In the genomic region with DNA sequence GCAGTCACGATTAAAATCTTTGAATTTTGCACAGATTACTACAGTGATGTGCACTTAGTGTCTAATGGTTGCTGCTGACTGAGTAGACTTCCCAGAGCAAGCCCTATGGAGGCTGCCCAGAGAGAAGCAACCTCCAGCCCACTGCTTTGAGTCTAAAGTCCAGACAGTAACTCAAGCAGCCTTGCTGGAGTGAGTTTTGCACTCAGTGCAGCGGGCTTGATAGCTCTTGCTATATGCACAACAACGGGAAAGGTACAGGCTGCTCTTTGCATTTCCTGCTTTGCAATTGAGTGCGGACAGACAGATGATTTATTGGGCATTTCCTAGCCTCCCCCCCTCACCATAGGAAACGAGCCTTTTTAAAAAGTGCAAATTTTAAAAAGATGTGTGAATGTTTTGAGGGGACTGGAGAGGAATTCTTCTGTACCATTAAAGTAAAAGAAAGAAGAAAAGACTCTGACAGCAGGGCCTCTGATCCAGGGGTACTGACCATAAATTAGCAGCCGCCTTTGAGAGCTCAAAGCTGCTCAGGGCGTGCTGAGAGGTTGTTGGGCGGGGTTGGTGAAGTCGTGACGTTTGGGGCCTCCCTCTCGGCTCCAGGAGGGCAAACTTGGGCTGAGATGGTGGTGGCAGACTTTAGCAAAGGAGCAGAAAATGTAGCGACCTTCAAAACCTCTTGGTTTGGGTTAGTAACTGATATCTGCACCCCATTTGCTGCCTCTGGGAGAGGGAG, we compare ENCODE assay signal across 9 mouse cellular contexts.
DNase-seq lines count a peak whose midpoint lies in the region; ATAC-seq lines count a peak whose summit lies in the region.
"Had no signal": no experiment of that assay in that cellular context is flagged by ENCODE, and none has a peak within 500 bp of the region (broad histone marks: within the 10 kb centered on the region; RNA-seq: fewer than 3 reads in every experiment).

No protein-coding gene starts in this region.

- no peak overlapping the region for H3K4me3 ChIP-seq in heart, embryonic 13.5 days
- no peak overlapping the region for H3K4me3 ChIP-seq in embryonic facial prominence, embryonic 10.5 days
- no peak overlapping the region for H3K4me3 ChIP-seq in limb, embryonic 11.5 days (ENCODE audit: low read depth, low read length)
- H3K4me3 ChIP-seq: midbrain, embryonic 15.5 days had no signal

- H3K27ac ChIP-seq in heart, embryonic 13.5 days (replicated peaks) = peak overlapping the region; percentile 62
- H3K27ac ChIP-seq in embryonic facial prominence, embryonic 10.5 days (replicated peaks) = peak overlapping the region; percentile 45
- peak overlapping the region; percentile 50; the same call in 1 of the 2 replicates for H3K27ac ChIP-seq in limb, embryonic 11.5 days (replicated peaks; ENCODE audit: low read depth, low read length)
- H3K27ac ChIP-seq: midbrain, embryonic 15.5 days had no signal

- intact Hi-C loops in heart, postnatal 25 days (cut with DNase I) = no loop called here

- no peaks in the 10 kb centered on the region for H3K27me3 ChIP-seq in heart, embryonic 13.5 days (replicated peaks)
- peaks cover 15% of the 10 kb centered on the region; the same call in 1 of the 2 replicates for H3K27me3 ChIP-seq in embryonic facial prominence, embryonic 10.5 days (replicated peaks; ENCODE audit: low read depth, poor library complexity, severe bottlenecking)
- H3K27me3 ChIP-seq in limb, embryonic 11.5 days (ENCODE audit: control insufficient read depth, insufficient read depth, low read length) = no peaks in the 10 kb centered on the region
- H3K27me3 ChIP-seq: midbrain, embryonic 15.5 days had no signal

- H3K4me2 ChIP-seq in heart, embryonic 13.5 days = no peak overlapping the region
- no peak overlapping the region for H3K4me2 ChIP-seq in limb, embryonic 11.5 days (ENCODE audit: low read depth, severe bottlenecking)
- H3K4me2 ChIP-seq: midbrain, embryonic 15.5 days had no signal

- H3K9ac ChIP-seq in heart, embryonic 13.5 days = peak overlapping the region; percentile 44; the same call in 1 of the 2 replicates
- H3K9ac ChIP-seq in limb, embryonic 11.5 days (ENCODE audit: low read length) = 0 out of 2 replicates have a peak overlapping the region, but pooled peaks have one; percentile 4
- H3K9ac ChIP-seq: midbrain, embryonic 15.5 days had no signal

- 33% methylated on average over 12 of the region's 12 CpGs for WGBS in heart, embryonic 13.5 days
- 32% methylated on average over 12 of the region's 12 CpGs for WGBS in embryonic facial prominence, embryonic 10.5 days
- 6% methylated on average over 12 of the region's 12 CpGs for WGBS in limb, embryonic 11.5 days

- H3K36me3 ChIP-seq in heart, embryonic 13.5 days = no peaks in the 10 kb centered on the region
- H3K36me3 ChIP-seq in embryonic facial prominence, embryonic 10.5 days (replicated peaks) = 0 out of 2 replicates have a peak, but pooled peaks cover 4% of the 10 kb centered on the region
- no peaks in the 10 kb centered on the region for H3K36me3 ChIP-seq in limb, embryonic 11.5 days (ENCODE audit: control insufficient read depth, insufficient read depth, low read length)
- H3K36me3 ChIP-seq: midbrain, embryonic 15.5 days had no signal

- no peak for ATAC-seq in heart, embryonic 13.5 days (ENCODE audit: extremely low read depth, insufficient number of reproducible peaks, low FRiP score, low TSS enrichment)
- peak; percentile 76; the same call in 1 of the 2 replicates for ATAC-seq in limb, embryonic 11.5 days (ENCODE audit: insufficient number of reproducible peaks, low FRiP score, low TSS enrichment, low read depth)
- ATAC-seq: midbrain, embryonic 15.5 days had no signal

- peaks cover 61% of the 10 kb centered on the region for H3K4me1 ChIP-seq in heart, embryonic 13.5 days
- peaks cover 58% of the 10 kb centered on the region for H3K4me1 ChIP-seq in embryonic facial prominence, embryonic 10.5 days
- H3K4me1 ChIP-seq in limb, embryonic 11.5 days (ENCODE audit: control insufficient read depth, insufficient read depth, low read length) = peaks cover 32% of the 10 kb centered on the region

- H3K9me3 ChIP-seq in heart, embryonic 13.5 days = 0 out of 2 replicates have a peak, but pooled peaks cover 3% of the 10 kb centered on the region
- 0 out of 2 replicates have a peak, but pooled peaks cover 6% of the 10 kb centered on the region for H3K9me3 ChIP-seq in embryonic facial prominence, embryonic 10.5 days
- no peaks in the 10 kb centered on the region for H3K9me3 ChIP-seq in limb, embryonic 11.5 days (ENCODE audit: control insufficient read depth, low read length)
- H3K9me3 ChIP-seq: midbrain, embryonic 15.5 days had no signal

- no peak for DNase-seq in heart, postnatal 25 days (ENCODE audit: low spot score)
- peak; percentile 38 for DNase-seq in ES-CJ7 (ENCODE audit: low read depth, low spot score)
- DNase-seq in embryonic facial prominence, embryonic 10.5 days (ENCODE audit: low spot score) = no peak
- peak; percentile 79 for DNase-seq in limb, embryonic 11.5 days (ENCODE audit: low spot score)
- DNase-seq in right cerebral cortex, postnatal 10 days (ENCODE audit: low spot score in 2 of 2) = no peak
- DNase-seq in urinary bladder, adult 2 months (ENCODE audit: low spot score) = no peak
- DNase-seq in T-cell, adult 2 months (ENCODE audit: low spot score) = no peak

Comparison
In these comparisons a context has a peak if more than half of its experiments do, and no peak if none do; other contexts are left out.
1. DNase-seq: peak in ES-CJ7 (single experiment) and limb, embryonic 11.5 days (single experiment); none in heart, postnatal 25 days (single experiment), embryonic facial prominence, embryonic 10.5 days (single experiment), right cerebral cortex, postnatal 10 days (0 of 2), urinary bladder, adult 2 months (single experiment) and T-cell, adult 2 months (single experiment).
2. Peak in every context shown above with its lines, with median percentiles within 50 percentile points of each other: H3K27ac ChIP-seq.